Mouse (Mus musculus) thymus, adult 18-20 months (tissue): ENCODE results near the gene Gls.

Experiments used
- DNase-seq, 2 experiments: peaks; one replicate each; pipeline ENCODE4 v3.0.0; 2022; ENCODE audit warnings: mixed read lengths in 2 of 2

Gene Gls

DNA sequence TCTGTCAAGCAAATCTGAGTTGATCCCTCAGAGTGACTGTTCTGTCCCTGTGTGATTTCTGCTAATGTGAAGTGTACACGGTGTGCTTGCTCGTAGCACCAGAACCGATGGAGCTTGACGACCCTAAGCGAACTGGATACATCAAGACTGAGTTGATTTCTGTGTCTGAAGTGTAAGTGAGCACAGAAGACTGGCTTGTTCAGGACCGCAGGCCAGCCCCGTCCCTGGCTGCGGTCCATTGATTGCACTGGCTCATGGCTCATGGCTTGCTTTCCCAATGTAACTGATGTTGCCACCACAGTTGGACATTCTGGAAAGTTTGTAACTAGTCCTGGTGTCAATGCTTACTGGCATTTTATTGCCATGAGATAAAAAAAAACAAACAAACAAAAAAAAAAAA lies 78.1 kb downstream of the Gls start:
- no peak for DNase-seq

DNA sequence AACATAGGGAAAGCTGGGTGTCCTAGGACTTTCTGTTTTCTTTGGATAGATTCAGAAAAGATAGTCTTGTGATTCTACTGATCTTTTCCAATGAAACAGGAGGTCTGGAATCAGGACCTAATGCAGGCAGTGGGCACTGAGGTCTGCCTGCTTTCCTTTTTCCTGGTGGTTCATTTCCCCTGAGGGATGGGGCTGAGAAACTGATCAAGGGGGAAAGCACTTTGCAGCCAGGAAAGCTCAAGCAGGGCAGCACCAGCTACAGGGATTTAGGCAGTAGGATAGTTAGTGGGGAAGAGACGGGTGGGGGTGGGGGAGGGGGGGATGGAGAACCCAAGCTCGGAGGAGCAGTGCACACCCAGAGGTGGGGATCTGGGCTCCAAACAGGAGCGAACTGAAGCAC lies 80.1 kb downstream of the Gls start:
- DNase-seq, result no peak

DNA sequence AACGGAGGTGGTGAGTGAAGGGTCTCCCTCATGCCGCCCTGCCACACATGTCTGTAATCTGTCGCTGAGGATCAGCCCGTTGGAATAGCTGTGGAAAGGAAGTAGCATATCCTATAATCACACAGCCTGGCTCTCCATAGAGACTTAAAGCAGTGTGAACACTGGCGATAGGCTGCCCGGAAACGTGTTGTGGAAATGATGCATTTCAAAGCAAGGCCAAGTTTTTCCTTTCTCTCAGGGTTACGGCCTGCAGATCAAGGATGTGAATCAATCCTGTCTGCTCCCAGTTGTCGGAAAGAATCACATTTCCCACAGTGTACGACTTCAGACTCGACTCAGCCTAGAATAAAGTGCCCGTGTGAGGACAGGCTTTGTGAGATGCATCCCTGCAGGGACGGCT lies 80.7 kb downstream of the Gls start:
- no peak for DNase-seq

DNA sequence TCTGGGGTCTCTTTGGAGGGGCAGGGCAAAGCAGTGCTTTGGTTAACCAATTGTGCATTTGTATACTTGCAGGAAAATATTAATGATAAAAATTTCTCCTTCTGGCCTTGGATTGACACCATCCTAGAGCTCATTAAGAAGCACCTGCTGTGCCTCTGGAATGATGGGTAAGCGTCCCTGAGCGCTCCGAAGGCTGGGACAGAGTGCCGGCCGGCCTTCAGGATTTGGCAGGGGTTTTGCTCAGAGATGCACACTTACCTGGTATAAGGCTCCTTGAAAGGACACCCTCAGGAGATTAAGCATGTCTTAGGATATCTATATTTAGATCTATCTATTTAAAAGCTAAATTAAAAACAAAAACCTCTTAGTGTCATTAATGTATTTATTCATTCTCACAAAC lies 81.9 kb downstream of the Gls start:
- no peak for DNase-seq

DNA sequence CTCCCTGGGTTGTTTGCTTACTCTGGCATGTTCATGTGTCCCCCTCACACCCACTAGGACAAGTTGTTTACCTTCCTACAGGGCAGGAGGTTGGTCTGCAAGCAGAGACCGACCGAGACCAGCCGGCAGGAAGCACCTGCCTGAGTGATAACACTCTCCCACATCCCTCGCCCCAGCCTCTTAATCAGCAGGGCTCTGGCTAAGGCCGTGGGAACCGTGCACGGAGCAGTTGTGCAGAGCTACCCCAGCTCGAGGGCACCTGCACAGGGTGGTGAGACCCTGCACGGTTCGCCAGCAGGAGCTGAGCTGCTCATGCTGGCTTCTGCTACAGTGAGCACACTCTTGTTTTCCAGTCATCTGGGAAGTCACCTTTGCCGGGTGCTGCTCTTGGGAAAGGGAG lies 82.4 kb downstream of the Gls start:
- DNase-seq, result peak; percentile 74 to 82

DNA sequence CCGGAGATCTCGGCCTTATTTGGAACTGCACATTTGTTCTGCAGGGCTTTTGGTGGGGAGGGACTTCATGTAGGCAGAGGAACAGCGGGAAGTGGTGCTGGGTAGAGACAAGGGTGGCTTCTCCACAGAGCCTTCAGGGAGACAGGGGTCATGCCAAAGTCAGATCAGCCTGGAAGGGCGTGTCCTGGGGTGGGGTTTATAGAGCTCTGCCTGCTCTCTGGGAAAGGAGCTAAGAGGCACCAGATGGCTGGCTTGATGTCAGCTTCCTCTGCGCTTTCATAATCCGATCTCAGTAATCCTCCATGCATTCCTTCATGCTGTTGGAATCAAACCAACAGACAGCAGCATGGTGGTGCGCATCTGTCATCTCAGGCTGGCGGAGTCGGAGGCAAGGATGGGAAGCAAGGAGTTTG lies 83.1 kb downstream of the Gls start:
- peak; percentile 50 to 66 for DNase-seq

DNA sequence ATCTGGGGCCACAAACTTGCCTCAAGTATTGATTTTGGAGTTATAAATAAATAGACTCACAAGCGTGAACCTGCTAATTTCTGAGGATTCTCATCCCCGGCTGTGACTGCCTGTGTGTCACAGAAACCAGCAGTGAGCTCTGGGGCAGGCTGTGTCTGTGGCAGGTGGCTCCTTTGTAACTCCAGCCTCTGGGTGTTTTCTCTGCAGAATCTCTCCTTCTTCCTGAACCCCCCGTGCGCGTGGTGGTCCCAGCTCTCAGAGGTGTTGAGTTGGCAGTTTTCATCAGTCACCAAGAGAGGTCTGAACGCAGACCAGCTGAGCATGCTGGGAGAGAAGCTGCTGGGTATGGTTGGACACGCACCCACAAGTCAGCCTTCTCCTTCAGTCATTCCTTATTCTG lies 84.3 kb downstream of the Gls start:
- peak; percentile 29 to 52 for DNase-seq

DNA sequence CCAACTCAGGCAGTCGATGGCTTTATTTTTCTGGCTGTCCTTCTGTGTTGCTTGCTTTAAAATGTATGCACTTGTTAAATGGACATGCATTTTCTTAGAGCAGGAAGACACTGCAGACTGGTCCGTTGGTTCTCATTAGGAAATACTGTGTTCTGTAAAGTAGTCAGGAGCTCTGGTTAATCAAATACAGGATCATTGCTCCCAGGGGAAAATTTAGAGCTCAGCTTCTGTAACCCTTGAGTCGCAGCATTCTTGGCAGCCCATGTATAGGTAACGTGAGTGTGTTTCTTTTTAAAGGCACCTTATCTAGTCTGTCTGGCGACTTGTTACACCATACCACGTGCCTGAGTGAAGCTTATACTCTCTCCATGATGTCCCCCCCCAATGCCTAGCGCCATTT lies 84.9 kb downstream of the Gls start:
- no peak for DNase-seq

DNA sequence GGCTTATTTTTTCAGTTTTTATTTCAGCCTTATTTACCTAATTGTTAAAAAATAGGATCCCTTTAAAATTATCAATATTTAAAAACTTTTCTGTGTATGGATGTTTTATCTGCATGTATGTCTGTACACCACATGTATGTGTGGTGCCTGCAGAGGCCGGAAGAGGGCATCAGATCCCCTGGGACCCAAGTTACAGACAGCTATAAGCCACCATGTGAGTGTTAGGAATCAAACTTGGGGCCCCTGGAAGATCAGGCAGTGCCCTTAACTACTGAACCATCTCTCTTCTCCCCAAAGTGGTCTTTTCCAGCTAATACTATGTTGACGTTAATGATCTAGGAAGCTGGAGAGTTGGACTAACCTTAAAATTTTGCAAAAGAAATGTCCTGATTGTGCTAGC lies 85.6 kb downstream of the Gls start:
- no peak for DNase-seq

DNA sequence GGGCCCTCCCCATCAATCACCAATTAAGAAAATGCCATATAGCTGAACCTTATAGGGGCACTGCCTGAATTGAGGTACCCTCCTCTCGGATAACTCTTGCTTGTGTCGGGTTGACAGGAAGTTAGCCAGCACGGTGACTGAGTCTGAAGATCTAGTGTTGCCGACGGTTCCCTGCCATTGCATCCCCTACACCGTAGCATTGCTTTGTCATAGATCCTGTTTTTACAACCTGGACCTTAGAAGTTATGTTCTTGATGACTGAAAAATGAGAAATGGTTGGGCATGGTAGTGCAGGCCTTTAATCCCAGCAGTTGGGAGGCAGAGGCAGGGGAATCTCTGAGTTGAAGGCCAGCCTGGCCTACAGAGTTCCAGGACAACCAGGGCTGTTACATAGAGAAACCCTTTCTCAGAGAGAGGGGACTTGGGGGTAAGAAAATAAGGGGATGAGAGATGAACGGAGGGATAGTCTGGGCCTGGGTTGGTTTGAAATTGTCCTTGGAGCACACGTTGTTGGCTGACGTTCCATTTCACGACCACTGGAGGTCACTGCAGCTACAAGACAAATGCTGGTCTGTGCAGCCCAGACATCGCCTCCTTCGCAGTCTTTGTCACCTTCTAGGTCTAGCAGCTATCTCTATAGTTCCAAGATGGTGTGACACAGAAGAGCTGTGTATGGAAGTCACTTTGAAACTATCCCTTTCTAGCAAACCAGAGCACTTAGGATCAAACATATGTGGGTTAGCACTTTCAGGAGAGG lies 86.6 kb downstream of the Gls start:
- peak; percentile 25 to 29 for DNase-seq

DNA sequence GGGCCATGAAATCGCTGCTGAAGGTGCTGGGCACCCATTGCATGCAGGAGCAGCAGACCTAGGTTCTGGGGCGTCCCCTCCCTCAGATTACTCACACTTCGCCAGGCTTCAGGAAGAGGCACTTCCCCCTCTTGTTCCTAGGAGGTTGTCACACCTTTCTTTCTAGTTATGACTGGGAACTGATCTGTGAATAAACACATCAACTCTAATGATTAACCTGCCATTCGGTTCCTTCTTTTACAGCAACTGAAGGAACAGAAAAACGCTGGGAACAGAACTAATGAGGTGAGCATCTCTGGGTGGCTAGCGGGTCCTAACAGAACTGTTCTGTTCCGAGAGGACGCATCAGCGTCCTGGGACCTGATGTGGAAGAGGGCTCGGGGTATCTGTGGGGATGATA lies 88.1 kb downstream of the Gls start:
- no peak for DNase-seq

DNA sequence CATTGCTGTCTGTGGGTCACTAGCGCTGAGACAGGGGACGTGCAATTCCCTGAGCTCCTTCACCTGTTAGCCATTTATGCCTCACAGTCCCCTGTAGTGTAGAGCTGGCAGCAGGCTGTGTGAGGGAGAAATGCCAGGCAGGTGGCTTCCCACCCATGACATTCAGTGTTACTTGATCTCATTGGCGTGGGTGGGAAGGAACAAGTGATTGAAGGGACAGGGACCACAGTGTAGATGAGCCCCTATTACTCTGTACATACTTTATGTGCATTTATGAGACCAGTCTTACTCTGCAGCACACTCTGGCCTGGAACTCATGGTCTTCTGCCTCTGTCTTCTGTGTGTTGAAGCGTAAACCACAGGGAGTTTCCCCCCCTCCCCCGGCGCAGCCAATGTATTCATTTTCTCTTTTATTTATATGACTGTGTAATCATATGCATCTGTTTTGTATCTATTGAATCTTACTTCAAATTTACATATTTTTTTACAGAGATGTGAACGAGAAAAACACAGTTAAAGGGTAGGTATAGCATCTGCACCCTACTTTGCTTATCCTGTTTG lies 89.4 kb downstream of the Gls start:
- DNase-seq, result no peak

DNA sequence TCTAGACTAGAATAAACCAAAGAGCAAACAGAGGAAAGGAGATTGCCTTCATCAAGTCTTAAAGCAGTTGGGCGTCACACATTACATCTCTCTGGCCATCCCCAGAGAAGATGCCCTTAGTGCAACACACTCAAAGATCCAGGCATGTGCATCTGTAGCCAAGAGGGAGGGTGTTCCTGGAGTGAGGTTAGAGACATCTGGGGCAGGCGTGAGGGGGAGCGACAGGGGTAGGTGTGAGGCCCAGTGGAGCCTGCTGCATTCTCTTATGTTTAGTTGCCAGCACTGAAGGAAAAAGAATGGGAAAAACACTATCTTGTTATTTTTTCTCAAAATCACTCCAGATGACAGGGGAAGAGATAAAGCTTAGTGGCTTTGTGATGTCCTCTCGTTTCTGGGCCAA lies 89.8 kb downstream of the Gls start:
- no peak for DNase-seq

DNA sequence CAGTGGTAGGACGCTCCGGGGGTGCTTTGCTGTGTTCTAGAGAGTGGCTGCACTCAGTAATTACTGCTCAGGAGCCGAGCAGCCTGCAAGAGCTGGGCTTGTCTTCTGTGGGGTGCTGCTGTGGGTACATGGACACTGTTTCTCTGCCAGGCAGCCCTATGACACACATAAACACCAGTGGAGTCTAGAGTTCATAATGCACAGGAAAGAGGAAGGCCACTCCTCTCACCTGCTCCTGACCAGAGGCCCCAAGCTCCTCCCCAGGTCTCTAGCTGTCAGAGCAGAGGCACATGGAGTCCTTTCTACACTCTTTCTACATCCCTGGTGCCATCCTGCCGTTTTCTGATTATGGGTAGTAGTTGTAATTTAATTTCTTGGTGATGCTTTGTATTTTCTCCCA lies 90.9 kb downstream of the Gls start:
- DNase-seq, result no peak

DNA sequence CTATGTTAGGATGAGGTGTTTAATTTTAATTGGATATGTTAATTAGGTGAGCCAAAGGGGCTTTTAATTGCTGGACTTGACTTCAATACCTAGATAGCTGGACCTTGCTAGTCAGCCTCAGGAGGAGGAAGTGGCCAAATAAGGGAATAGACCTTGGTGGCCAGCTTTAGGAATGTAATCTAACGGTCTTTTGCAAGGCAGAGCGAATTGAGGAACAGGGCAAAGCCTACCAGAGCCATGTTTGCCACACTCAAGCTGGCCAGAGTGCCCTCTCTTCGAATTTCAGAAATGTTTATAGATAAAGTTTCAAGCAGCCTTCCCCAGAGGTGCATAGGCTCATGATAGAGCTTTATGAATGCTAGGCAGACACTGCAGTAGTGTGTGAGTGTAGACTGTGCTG lies 91.5 kb downstream of the Gls start:
- no peak for DNase-seq

DNA sequence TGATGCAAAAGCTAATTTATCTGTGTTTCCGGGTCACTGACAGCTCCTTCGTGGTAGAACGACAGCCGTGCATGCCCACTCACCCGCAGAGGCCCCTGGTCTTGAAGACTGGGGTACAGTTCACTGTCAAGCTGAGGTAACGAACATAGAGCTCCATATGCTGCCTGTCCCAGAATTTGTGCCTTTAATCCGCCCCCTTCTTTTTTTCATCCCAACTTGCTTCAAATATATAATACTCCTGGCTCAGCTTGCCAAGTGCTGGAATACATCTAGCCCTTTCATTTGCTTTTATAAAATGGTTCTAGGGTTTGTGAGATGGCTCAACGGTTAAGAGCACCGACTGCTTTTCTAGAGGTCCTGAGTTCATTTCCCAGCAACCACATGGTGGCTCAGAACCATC lies 92.5 kb downstream of the Gls start:
- DNase-seq, result no peak

DNA sequence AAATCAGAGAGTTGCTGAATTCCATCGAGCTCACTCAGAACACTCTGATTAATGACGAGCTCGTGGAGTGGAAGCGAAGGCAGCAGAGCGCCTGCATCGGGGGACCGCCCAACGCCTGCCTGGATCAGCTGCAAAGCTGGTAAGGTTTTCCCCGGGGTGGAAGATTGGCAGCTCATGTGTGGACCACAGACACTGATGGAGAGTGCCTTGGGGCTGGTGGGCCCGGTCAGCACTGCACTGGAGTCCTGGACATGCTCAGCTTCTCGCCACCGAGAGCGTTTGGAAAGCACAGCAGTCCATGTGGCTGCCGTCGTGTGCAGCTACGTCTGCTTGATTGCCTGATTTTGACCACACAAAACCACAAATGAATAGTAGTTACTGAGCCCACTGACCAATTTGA lies 95.7 kb downstream of the Gls start:
- DNase-seq, result no peak

DNA sequence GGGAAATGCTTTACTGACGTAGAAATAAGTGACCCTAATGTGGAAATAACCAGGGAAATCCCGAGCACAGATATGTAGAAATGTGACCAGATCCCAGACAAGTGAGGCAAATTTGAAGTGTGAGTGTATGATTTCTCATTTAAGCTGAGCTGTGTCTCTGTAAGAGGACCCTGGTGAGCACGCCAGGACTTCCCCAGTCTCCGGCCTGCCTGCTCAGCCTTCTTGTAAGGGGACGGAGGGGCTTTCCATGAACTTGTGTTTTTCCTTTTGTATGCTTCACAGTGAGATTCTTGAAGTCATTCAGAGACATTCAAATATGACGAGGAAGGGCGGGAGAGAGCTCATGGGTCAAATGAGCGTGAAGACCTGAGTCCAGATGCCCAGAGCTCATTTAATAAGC lies 99.8 kb downstream of the Gls start:
- DNase-seq, result no peak

DNA sequence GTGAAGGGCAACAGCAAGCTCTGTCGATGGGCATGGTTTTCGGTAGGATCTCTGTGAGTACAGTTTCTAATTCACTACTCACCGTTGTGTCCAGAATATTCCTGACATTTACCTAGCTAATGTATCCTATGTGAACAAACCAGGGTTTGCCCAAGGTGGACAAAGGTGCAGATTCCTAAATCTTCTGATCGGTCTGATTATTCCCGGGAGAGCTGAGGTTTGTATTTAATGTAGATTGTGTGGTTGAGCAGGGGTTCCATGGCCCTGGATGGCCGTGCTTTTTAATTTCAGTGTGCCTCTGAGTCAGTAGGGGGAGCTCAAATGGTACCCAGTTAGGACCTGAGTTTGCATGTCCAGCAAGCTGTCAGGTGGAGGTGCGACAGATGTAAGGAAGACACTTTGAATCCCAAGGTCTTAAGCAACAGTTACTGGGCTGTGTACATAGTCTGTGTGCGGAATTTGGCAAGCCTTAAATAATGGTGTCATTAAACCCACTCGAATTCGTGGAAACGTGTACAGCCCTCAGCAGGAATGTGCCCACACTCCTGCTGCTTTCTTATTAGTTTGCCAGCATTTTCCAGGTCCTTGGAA lies 101.2 kb downstream of the Gls start:
- DNase-seq, result no peak

DNA sequence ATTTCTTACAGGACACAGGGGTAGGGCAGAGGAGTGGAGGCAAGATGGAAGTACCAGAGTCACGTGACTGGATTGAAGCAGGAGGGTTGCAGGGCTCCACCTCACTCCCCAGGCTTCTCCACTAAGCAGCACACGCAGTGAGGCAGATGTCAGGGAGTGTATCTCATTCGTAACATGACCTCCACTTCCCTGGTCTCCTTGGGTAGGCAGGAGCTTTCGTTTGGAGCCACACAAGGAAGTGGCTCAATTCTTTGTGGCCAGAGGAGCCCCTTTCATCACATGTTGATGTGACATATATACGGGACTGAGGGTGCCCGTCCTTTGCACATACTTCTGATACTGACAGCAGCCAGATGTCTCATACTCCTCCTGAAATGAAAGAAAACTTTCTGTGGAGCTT lies 103.2 kb downstream of the Gls start:
- no peak for DNase-seq

DNA sequence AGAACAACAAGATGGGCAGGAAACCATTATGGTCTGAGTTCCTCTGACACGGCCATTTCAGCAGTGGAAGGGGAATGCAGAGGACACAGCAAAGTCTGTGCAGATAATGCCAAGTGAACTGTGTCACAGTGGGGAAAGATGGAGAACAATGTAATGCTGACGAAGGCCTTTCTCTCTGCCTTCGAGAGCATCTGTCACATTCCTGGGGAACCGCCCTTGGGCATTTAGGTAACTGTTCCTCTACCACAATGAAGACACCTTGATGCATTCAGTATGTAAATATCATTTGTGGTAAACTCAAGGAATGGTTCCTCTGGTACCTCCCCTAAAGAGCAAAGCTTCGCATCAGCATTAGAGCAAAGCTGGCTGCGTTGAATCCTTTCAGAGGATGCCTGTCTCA lies 105.7 kb downstream of the Gls start:
- no peak for DNase-seq

DNA sequence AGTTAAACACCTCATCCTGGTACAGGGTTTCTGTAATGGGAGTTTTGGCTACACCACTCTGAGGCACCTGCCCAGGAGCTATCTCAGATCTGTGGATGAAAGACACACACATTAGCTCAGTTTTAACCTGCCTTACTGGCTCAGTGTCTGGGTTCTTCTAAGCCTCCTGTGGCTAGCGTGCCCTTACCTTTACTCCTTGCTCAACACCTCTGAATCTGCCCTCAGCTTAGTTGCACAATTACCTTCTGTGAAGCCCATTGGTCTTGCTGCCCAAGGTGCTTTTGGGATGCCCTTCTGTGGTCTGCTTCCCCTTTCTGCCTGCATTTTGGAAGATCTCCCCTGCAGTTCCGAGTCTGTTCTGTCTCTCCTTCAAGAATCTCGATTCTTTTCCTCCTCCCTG lies 108.2 kb downstream of the Gls start:
- no peak for DNase-seq

DNA sequence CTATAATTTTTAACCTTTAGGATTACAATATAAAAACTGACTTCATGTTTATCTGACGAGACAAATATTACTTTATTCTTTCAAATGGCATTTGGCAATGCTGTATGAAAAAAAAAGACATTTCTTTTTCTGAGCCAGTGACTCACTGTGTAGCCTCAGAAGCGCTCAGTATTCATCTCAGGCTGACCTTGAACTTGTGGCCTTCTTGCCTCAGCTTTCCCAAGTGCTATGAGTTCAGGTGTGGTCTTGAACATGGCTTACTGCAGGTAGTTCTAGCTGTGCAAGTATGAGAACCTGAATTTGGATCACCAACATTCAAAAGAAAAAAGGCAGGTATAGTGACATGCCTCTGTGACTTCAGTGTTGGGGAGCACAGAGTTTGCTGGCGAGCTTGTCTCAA lies 112.0 kb downstream of the Gls start:
- DNase-seq, result no peak

DNA sequence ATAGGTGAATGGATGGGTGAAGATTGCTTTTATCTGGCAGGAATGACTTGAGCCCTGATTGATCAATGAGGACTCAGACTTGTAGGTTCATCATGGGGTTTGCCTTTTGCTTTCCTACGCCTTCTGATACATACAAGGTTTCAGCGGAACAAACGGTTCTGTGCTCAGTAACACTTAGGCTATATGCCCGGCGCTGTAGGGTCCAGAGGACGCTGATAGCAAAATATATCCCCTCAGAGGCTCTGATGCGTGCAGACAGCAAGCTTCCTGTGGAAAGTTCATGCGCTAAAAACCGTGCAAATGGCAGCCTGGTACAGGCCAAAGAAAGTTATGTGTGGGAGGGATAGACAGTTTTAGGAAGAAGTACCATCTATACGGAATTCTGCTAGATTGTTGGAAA lies 112.8 kb downstream of the Gls start:
- DNase-seq, result no peak

DNA sequence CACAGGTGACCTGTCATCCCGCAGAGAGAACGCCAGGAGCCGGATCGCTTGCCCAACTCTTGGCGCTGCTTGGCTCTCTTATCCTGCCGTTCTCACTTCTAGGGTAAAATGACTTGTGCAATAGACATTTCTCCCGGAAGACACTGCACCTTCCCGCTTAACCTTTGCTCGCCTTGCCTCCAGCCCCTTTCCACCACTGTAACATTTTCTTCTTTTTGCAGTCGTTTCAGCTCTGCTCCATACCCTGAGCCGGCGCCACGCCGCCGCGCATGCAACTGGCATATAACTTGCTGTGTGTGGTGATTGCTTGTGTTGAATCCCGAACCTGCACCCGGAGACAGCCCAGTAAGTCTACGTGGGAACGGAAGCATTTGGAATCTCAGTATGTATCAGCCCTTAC lies 113.3 kb downstream of the Gls start:
- peak in 1 of 2 experiments; percentile 20 for DNase-seq
